ENCODE assay signal across 14 mouse cellular contexts in the genomic region with DNA sequence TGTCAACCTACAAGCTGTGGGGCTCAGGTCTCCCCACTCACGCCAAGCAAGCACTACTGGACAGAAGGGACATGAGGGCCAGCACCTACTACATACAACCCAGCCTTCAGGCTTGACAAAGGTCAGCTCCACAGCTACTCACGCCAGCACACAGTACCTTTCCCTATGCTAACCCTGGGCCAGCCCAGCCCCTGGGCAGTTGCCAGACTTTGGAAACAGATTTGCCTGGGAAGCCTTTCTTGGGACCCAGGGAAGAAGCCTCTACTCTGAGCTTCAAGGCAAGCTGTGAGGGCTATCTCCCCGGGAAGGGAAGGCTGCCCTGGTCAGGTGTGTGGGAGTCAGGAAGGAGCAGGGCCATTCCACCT. TPM values are rescaled to one million over a fixed set of nuclear protein-coding genes. Genes with fewer than 3 reads are reported as not detected.
DNase-seq lines count a peak whose midpoint lies in the region; ATAC-seq and TF ChIP-seq lines count a peak whose summit lies in the region.
"Had no signal": no experiment of that assay in that cellular context is flagged by ENCODE, and none has a peak within 500 bp of the region (broad histone marks: within the 10 kb centered on the region; RNA-seq: fewer than 3 reads in every experiment).

No protein-coding gene starts in this region.

- no peaks in the 10 kb centered on the region for H3K27me3 ChIP-seq in liver, adult 2 months (ENCODE audit: control insufficient read depth, insufficient read depth, low read length)
- H3K27me3 ChIP-seq in intestine, embryonic 15.5 days (replicated peaks) = no peaks in the 10 kb centered on the region
- H3K27me3 ChIP-seq in liver, embryonic 13.5 days = no peaks in the 10 kb centered on the region
- H3K27me3 ChIP-seq: heart, embryonic 15.5 days; limb, embryonic 12.5 days had no signal

- H3K9me3 ChIP-seq in intestine, embryonic 15.5 days = no peaks in the 10 kb centered on the region
- H3K9me3 ChIP-seq in liver, embryonic 13.5 days (replicated peaks) = no peaks in the 10 kb centered on the region
- H3K9me3 ChIP-seq: forebrain, embryonic 10.5 days; heart, embryonic 15.5 days; limb, embryonic 12.5 days had no signal

- H3K79me2 ChIP-seq in liver, adult 2 months (ENCODE audit: control insufficient read depth, insufficient read depth, low read length) = peaks cover 76% of the 10 kb centered on the region

- peak overlapping the region; percentile 48 for H3K27ac ChIP-seq in liver, adult 2 months (replicated peaks; ENCODE audit: insufficient read depth, low read depth, low read length)
- H3K27ac ChIP-seq in intestine, embryonic 15.5 days = peak overlapping the region; percentile 57; the same call in 1 of the 2 replicates
- H3K27ac ChIP-seq in liver, embryonic 13.5 days = peak overlapping the region; percentile 92
- H3K27ac ChIP-seq: forebrain, embryonic 10.5 days; heart, embryonic 15.5 days had no signal

- no peak for TF ChIP-seq CTCF in liver, adult 2 months (IDR thresholded peaks at IDR 0.05; ENCODE audit: low read depth, low read length)

- no peak overlapping the region for H3K4me3 ChIP-seq in liver, adult 2 months (ENCODE audit: insufficient read depth, low read depth, low read length)
- H3K4me3 ChIP-seq in intestine, embryonic 15.5 days (replicated peaks) = no peak overlapping the region
- H3K4me3 ChIP-seq in liver, embryonic 13.5 days (replicated peaks) = 0 out of 2 replicates have a peak overlapping the region, but pooled peaks have one; percentile 1
- H3K4me3 ChIP-seq: forebrain, embryonic 10.5 days; heart, embryonic 15.5 days; limb, embryonic 12.5 days had no signal

- peaks cover 48% of the 10 kb centered on the region for H3K4me1 ChIP-seq in liver, adult 2 months (ENCODE audit: control insufficient read depth, insufficient read depth, low read length)
- peaks cover 65% of the 10 kb centered on the region for H3K4me1 ChIP-seq in intestine, embryonic 15.5 days (replicated peaks)
- H3K4me1 ChIP-seq in liver, embryonic 13.5 days (replicated peaks) = peaks cover 87% of the 10 kb centered on the region

- H3K9ac ChIP-seq in liver, adult 2 months (ENCODE audit: low read depth, low read length) = peak overlapping the region; percentile 37; the same call in 1 of the 2 replicates
- H3K9ac ChIP-seq in intestine, embryonic 15.5 days = 0 out of 2 replicates have a peak overlapping the region, but pooled peaks have one; percentile 8
- peak overlapping the region; percentile 90 for H3K9ac ChIP-seq in liver, embryonic 13.5 days
- H3K9ac ChIP-seq: heart, embryonic 15.5 days; limb, embryonic 12.5 days had no signal

- H3K36me3 ChIP-seq in liver, adult 2 months (ENCODE audit: control insufficient read depth, insufficient read depth, low read length) = 0 out of 2 replicates have a peak, but pooled peaks cover 2% of the 10 kb centered on the region
- H3K36me3 ChIP-seq in intestine, embryonic 15.5 days = peaks cover 4% of the 10 kb centered on the region
- H3K36me3 ChIP-seq in liver, embryonic 13.5 days = peaks cover 59% of the 10 kb centered on the region
- H3K36me3 ChIP-seq: heart, embryonic 15.5 days had no signal

- peak; percentile 71 for DNase-seq in adrenal gland, adult 2 months
- no peak for DNase-seq in adrenal gland, adult 8-10 months
- DNase-seq in liver, adult 2 months (ENCODE audit: extremely low read depth, low read depth, low spot score) = peak; percentile 87
- DNase-seq in liver = no peak
- DNase-seq in liver, embryonic 13.5 days = no peak
- DNase-seq in urinary bladder, postnatal 10 days (ENCODE audit: low spot score) = no peak
- DNase-seq in c-Kit-positive CD71-positive TER-119-positive erythroid progenitor cells, embryonic 14.5 days (ENCODE audit: low spot score) = no peak
- DNase-seq: layer of hippocampus, adult 9-11 months; thymus, adult 18-20 months had no signal

- WGBS in liver, adult 2 months = 18% methylated on average over 3 of the region's 3 CpGs
- 52% methylated on average over 3 of the region's 3 CpGs for WGBS in intestine, embryonic 15.5 days
- 51% methylated on average over 3 of the region's 3 CpGs for WGBS in liver, embryonic 13.5 days (ENCODE audit: insufficient replicate concordance)

- TF ChIP-seq POLR2A in liver, adult 2 months (IDR thresholded peaks at IDR 0.05; ENCODE audit: extremely low read depth, insufficient read depth, low read length) = no peak

- H3K4me2 ChIP-seq in intestine, embryonic 15.5 days (replicated peaks) = peak overlapping the region; percentile 32; the same call in 1 of the 2 replicates
- H3K4me2 ChIP-seq in liver, embryonic 13.5 days = peak overlapping the region; percentile 87
- H3K4me2 ChIP-seq: heart, embryonic 15.5 days; limb, embryonic 12.5 days had no signal

- no peak for ATAC-seq in intestine, embryonic 15.5 days
- ATAC-seq in liver, embryonic 13.5 days (ENCODE audit: low read depth) = no peak
- ATAC-seq: hindbrain, embryonic 16.5 days had no signal

RNA-seq across cellular contexts. Expression of gene Brd3os, which starts 27.8 kb away (rescaled TPM):
- total RNA-seq in adrenal gland, adult 2 months (2021) = 10 to 100 TPM in 1 of 2 experiments, 1 to 10 TPM in 1; 6.2 to 17.2 TPM
- polyA plus RNA-seq in adrenal gland, adult 2 months (2012; rRNA removed) = 46.0 and 60.2 TPM in 2 replicates
- 10 to 100 TPM in 3 of 4 experiments, 1 to 10 TPM in 1; 9.3 to 21.5 (median 15.3) TPM for total RNA-seq in adrenal gland, adult 8-10 months (2022)
- total RNA-seq in liver, adult 2 months (2014; rRNA removed) = 0.09 and 0.40 TPM in 2 replicates
- 0.61 and 0.82 TPM in 2 replicates for polyA plus RNA-seq in liver, adult 2 months (2012; rRNA removed)
- polyA plus RNA-seq in intestine, embryonic 15.5 days (2015; fragmentation: Nextera tagmentation; extraction: Ambion mirVana) = 4.8 and 6.1 TPM in 2 replicates
- polyA plus RNA-seq in liver, embryonic 13.5 days (2015; fragmentation: Nextera tagmentation; extraction: Ambion mirVana) = 0.48 and 0.60 TPM in 2 replicates

RNA-seq across cellular contexts. Expression of gene Brd3, which starts 37.5 kb away (rescaled TPM):
- total RNA-seq in adrenal gland, adult 2 months (2021) = 10 to 100 TPM; 56.9 to 61.6 TPM
- 59.3 and 60.1 TPM in 2 replicates for polyA plus RNA-seq in adrenal gland, adult 2 months (2012; rRNA removed)
- total RNA-seq in adrenal gland, adult 8-10 months (2022) = 10 to 100 TPM; 87.2 to 97.9 (median 91.9) TPM
- total RNA-seq in liver, adult 2 months (2014; rRNA removed) = 5.8 and 7.9 TPM in 2 replicates
- polyA plus RNA-seq in liver, adult 2 months (2012; rRNA removed) = 14.8 and 17.2 TPM in 2 replicates
- 85.7 and 91.2 TPM in 2 replicates for polyA plus RNA-seq in intestine, embryonic 15.5 days (2015; fragmentation: Nextera tagmentation; extraction: Ambion mirVana)
- polyA plus RNA-seq in liver, embryonic 13.5 days (2015; fragmentation: Nextera tagmentation; extraction: Ambion mirVana) = 25.0 and 37.2 TPM in 2 replicates

RNA-seq across cellular contexts. Expression of gene Vav2, which starts 43.1 kb away (rescaled TPM):
- total RNA-seq in adrenal gland, adult 2 months (2021) = 10 to 100 TPM; 20.1 to 27.6 TPM
- polyA plus RNA-seq in adrenal gland, adult 2 months (2012; rRNA removed) = 29.7 and 30.9 TPM in 2 replicates
- total RNA-seq in adrenal gland, adult 8-10 months (2022) = 10 to 100 TPM; 23.4 to 55.4 (median 39.0) TPM
- total RNA-seq in liver, adult 2 months (2014; rRNA removed) = 17.6 and 22.1 TPM in 2 replicates
- polyA plus RNA-seq in liver, adult 2 months (2012; rRNA removed) = 25.1 and 26.0 TPM in 2 replicates
- 5.4 and 6.1 TPM in 2 replicates for polyA plus RNA-seq in intestine, embryonic 15.5 days (2015; fragmentation: Nextera tagmentation; extraction: Ambion mirVana)
- polyA plus RNA-seq in liver, embryonic 13.5 days (2015; fragmentation: Nextera tagmentation; extraction: Ambion mirVana) = 3.2 and 4.2 TPM in 2 replicates

RNA-seq across cellular contexts. Expression of gene Wdr5, which starts 45.0 kb away (rescaled TPM):
- 10 to 100 TPM; 30.5 TPM for total RNA-seq in adrenal gland, adult 2 months (2021)
- polyA plus RNA-seq in adrenal gland, adult 2 months (2012; rRNA removed) = 50.0 and 52.5 TPM in 2 replicates
- total RNA-seq in adrenal gland, adult 8-10 months (2022) = 10 to 100 TPM; 31.3 to 42.8 (median 36.3) TPM
- total RNA-seq in liver, adult 2 months (2014; rRNA removed) = 16.7 and 20.4 TPM in 2 replicates
- 17.2 and 18.3 TPM in 2 replicates for polyA plus RNA-seq in liver, adult 2 months (2012; rRNA removed)
- 49.6 and 50.2 TPM in 2 replicates for polyA plus RNA-seq in intestine, embryonic 15.5 days (2015; fragmentation: Nextera tagmentation; extraction: Ambion mirVana)
- 32.1 and 35.9 TPM in 2 replicates for polyA plus RNA-seq in liver, embryonic 13.5 days (2015; fragmentation: Nextera tagmentation; extraction: Ambion mirVana)

Comparison
In these comparisons a context has a peak if more than half of its experiments do, and no peak if none do; other contexts are left out.
1. DNase-seq: peak in adrenal gland, adult 2 months (single experiment) and liver, adult 2 months (single experiment); none in adrenal gland, adult 8-10 months (single experiment), liver (single experiment), liver, embryonic 13.5 days (single experiment), urinary bladder, postnatal 10 days (single experiment) and c-Kit-positive CD71-positive TER-119-positive erythroid progenitor cells, embryonic 14.5 days (single experiment).
2. H3K9ac ChIP-seq: peak in every context shown above with its lines; median percentile 90 in liver, embryonic 13.5 days; 37 in liver, adult 2 months; 8 in intestine, embryonic 15.5 days.
3. Peak in every context shown above with its lines, with median percentiles within 50 percentile points of each other: H3K27ac ChIP-seq.